Mouse (Mus musculus) B cell, adult 67 days (primary cell): Measurements from ENCODE around the gene Crabp1. TPM values are rescaled to one million over a fixed set of nuclear protein-coding genes. Genes with fewer than 3 reads are reported as not detected.

ENCODE experiments used
- total RNA-seq, 2 experiments: library from RNA; stranded (reverse); gene quantifications; 4 replicates each; pipeline ENCODE4 v1.2.4; 2023

Gene Crabp1
- total RNA-seq = not detected

GRCm38 (mm10) chr9:54764561-54765217, at the start of gene Crabp1:
Crabp1 (plus strand) TSS chr9:54764748.

DNA sequence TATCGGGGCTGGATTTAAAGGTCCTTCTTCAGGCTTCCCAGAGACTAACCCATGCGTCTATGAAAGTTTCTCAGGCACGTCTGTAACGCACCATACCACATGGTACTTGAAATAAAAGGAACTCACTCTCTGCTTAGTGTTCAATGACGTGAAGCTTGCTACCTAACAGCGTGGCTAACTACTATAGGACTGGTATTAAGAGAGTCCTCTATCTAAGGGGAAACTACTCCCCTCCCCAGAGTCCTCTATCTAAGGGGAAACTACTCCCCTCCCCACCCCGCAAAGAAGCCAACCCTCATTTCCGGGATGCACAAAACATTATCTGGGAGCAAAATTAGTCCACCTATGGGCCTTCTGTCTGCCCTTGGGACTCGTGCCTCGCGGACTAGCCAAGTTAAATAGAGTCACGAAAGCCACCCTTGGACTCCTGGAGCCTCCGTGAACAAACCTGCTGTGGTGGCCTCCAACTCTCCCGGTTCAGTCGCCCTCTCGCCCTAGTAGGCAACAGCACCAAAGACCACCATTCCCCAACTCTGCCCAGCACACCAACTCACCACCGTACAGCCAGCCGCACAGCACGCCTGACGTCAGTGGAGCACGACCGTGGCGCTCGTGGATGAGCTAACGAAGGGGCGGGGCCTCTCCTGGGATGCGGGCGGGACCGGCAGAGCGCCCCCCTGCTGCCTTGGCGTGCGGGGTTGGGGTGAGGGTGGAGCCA, 30.5 kb upstream of the Crabp1 start, which contains the start of gene Wdr61:
Gene Wdr61 (minus strand): TSS at position 599 of the 718 bp plus-strand sequence.

Other genes with a start within 250 kb of the Crabp1 start
- not detected for gene Sh2d7, start 225.8 kb upstream of the Crabp1 start, total RNA-seq
- gene Cib2, start 204.5 kb upstream of the Crabp1 start, total RNA-seq = 1 to 10 TPM; 1.9 to 2.5 TPM
- 10 to 100 TPM; 33.0 to 44.5 TPM for gene Idh3a, start 178.4 kb upstream of the Crabp1 start, total RNA-seq
- under 1 TPM; 0.17 to 0.39 TPM for gene Acsbg1, start 102.9 kb upstream of the Crabp1 start, total RNA-seq
- gene Dnaja4, start 65.9 kb upstream of the Crabp1 start, total RNA-seq = 1 to 10 TPM; 1.5 to 1.9 TPM
- gene Wdr61, start 30.2 kb upstream of the Crabp1 start, total RNA-seq = 10 to 100 TPM; 53.3 to 55.1 TPM
- gene Ireb2, start 99.0 kb downstream of the Crabp1 start, total RNA-seq = 10 to 100 TPM; 58.8 to 63.3 TPM
- gene Hykk, start 152.5 kb downstream of the Crabp1 start, total RNA-seq = 1 to 10 TPM; 1.4 to 1.8 TPM
- 100 to 1,000 TPM in 1 of 2 experiments, 10 to 100 TPM in 1; 94.4 to 105 TPM for gene Psma4, start 186.0 kb downstream of the Crabp1 start, total RNA-seq
- not detected for gene AY074887, start 186.2 kb downstream of the Crabp1 start, total RNA-seq
- not detected for gene Chrna5, start 216.1 kb downstream of the Crabp1 start, total RNA-seq